Mouse (Mus musculus): Measurements from ENCODE around the gene Vangl2.

DNA sequence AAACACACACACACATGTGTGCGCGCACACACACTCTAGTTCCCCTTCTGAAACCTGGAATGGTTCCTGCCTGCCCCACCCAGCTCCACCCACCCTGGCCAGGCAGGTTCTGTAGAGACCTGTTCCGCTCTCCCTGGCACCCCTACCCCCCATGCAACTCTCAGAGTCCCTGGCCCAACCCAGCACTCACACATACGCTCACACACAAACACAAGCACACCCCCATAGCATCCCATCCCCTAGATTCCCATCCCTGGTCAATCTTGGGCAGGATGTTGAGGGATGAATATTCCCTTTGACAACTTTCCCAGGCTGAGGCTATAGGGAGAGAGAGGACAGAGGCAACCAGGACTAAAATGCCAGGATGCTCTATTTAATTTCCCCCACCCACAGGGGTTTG is 8.9 kb downstream of the Vangl2 start:
- TF ChIP-seq CTCF (IDR thresholded peaks at IDR 0.05; ENCODE audit: insufficient read depth, low read length) (no peak), POLR2A (IDR thresholded peaks at IDR 0.05; ENCODE audit: borderline replicate concordance, extremely low read depth, low read depth, low read length) (no peak)
